Mouse (Mus musculus) gastrocnemius, adult 2 months (tissue): ENCODE results near the gene Zbtb43. TPM values are rescaled to one million over a fixed set of nuclear protein-coding genes. Genes with fewer than 3 reads are reported as not detected.

ENCODE experiments used
- DNase-seq: peaks from one replicate; pipeline ENCODE4 v3.0.0; 2022
- H3K27ac ChIP-seq: fragments of 200-600 bp; 2 replicates; pipeline ENCODE4 v1.8.1; 2022; ENCODE audit warnings: mild to moderate bottlenecking
- H3K4me3 ChIP-seq: fragments of 200-600 bp; 2 replicates; pipeline ENCODE4 v1.8.1; 2022; ENCODE audit warnings: mild to moderate bottlenecking, moderate library complexity
- CTCF ChIP-seq: fragments of 200-600 bp; IDR thresholded peaks from 2 replicates; pipeline ENCODE4 v1.8.1; 2022; ENCODE audit warnings: antibody characterized with exemption, mild to moderate bottlenecking, moderate library complexity
- intact Hi-C: fragments of 180-260 bp; cut with DNase I; formaldehyde crosslinking; loops from one replicate; pipeline ENCODE4 v1.15.1; 2025
- total RNA-seq, 2 experiments: library from RNA; stranded (reverse); gene quantifications; 2 replicates each; pipeline ENCODE4 v1.2.3; 2021

The Zbtb43 gene
- total RNA-seq, 2 experiments from 2014 or later: 13.6 to 14.3 TPM

- no peak overlapping the region for H3K4me3 ChIP-seq
- no peak for TF ChIP-seq CTCF
- DNase-seq: no peak
- no peak overlapping the region for H3K27ac ChIP-seq
- intact Hi-C loops: loop anchor here (1.0 to 5.0 kb wide), 2 partner anchors 248 to 410 kb away; no protein-coding TSS in a partner anchor
Measured at GRCm38 (mm10) chr2:33402638-33403037, 65.7 kb downstream of the Zbtb43 start.

DNA sequence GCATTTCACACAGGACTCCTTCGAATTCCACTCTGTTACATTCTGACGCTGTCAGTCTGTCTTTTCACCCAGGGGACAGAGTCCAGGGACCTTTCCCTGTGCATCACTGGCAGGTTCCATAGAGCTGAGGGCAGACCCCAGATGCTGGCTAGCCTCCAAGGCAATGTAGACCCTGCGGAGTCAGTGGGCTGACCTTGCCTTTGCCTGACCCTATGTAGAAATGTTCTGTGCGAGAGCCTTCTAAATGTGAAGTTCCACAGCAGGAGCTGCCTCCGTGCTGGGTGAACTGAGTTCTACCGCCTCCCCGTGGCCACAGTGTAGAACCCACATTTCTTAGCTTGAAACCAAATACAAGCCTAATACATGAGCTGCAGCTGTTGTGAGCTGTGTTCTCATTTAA is 66.1 kb downstream of the Zbtb43 start:
- Histone ChIP-seq H3K4me3 (no peak overlapping the region), H3K27ac (no peak overlapping the region)
- intact Hi-C loops: loop anchor here (1.0 to 5.0 kb wide), 2 partner anchors 248 to 410 kb away; no protein-coding TSS in a partner anchor
- peak; percentile 76 for DNase-seq
- peak; percentile 78 for TF ChIP-seq CTCF

- Histone ChIP-seq H3K27ac (no peak overlapping the region), H3K4me3 (no peak overlapping the region)
- intact Hi-C loops: loop anchor here (5.0 kb wide), 1 partner anchor 409 kb away; no protein-coding TSS in a partner anchor
- peak; percentile 37; the same call in 1 of the 2 replicates for TF ChIP-seq CTCF
- no peak for DNase-seq
Measured at GRCm38 (mm10) chr2:33401217-33401616, 67.1 kb downstream of the Zbtb43 start.

- intact Hi-C loops: loop anchor here (5.0 kb wide), 1 partner anchor 408 kb away; no protein-coding TSS in a partner anchor
Measured at GRCm38 (mm10) chr2:33400541-33400940, 67.8 kb downstream of the Zbtb43 start.

More at GRCm38 (mm10) chr2:33400541-33400940, 67.8 kb downstream of the Zbtb43 start:
- Histone ChIP-seq H3K4me3 (no peak overlapping the region), H3K27ac (no peak overlapping the region)
- no peak for TF ChIP-seq CTCF
- DNase-seq: no peak

Other genes with a start within 250 kb of the Zbtb43 start
- gene Ralgps1, start 97.1 kb downstream of the Zbtb43 start, total RNA-seq: 1 to 10 TPM; 2.5 to 3.1 TPM
- gene Zbtb34, start 37.2 kb downstream of the Zbtb43 start, total RNA-seq: 1 to 10 TPM; 3.0 to 3.4 TPM
- gene Lmx1b, start 172.0 kb upstream of the Zbtb43 start, total RNA-seq: under 1 TPM; 0.18 to 0.25 TPM